Mouse (Mus musculus) liver, adult (tissue): ENCODE results near the gene Gm20388.
A peak's percentile ranks its signal among the peaks of the same experiment; 100 is the strongest.

Experiments used
- GATA4 ChIP-seq: IDR thresholded peaks from 2 replicates; pipeline ENCODE4 v1.6.1; 2014; ENCODE audit warnings: mild to moderate bottlenecking, low read length; ENCODE audit not compliant: insufficient replicate concordance

Gene Gm20388

GRCm38 (mm10) chr8:123902653-123903052, 3992.0 kb downstream of the Gm20388 start:
- no peak for TF ChIP-seq GATA4

GRCm38 (mm10) chr8:123907604-123908003, 3997.0 kb downstream of the Gm20388 start:
- no peak for TF ChIP-seq GATA4

GRCm38 (mm10) chr8:123912265-123912664, 4001.6 kb downstream of the Gm20388 start:
- no peak for TF ChIP-seq GATA4

- TF ChIP-seq GATA4 = no peak
Measured at GRCm38 (mm10) chr8:123914635-123915034, 4004.0 kb downstream of the Gm20388 start.

- no peak for TF ChIP-seq GATA4
Measured at GRCm38 (mm10) chr8:123924719-123925118, 4014.1 kb downstream of the Gm20388 start.

GRCm38 (mm10) chr8:123925671-123926070, 4015.0 kb downstream of the Gm20388 start:
- no peak for TF ChIP-seq GATA4

GRCm38 (mm10) chr8:123929026-123929425, 4018.4 kb downstream of the Gm20388 start:
- no peak for TF ChIP-seq GATA4

GRCm38 (mm10) chr8:123948942-123949685, 4038.5 kb downstream of the Gm20388 start, which contains the start of gene Nup133:
TSS of gene Nup133 (minus strand) at chr8:123949265.
- peak; percentile 53; the same call in 1 of the 2 replicates for TF ChIP-seq GATA4

GRCm38 (mm10) chr8:123949686-123949986, 4039.0 kb downstream of the Gm20388 start:
- no peak for TF ChIP-seq GATA4

GRCm38 (mm10) chr8:123950077-123950802, 4039.6 kb downstream of the Gm20388 start:
- TF ChIP-seq GATA4 = no peak

GRCm38 (mm10) chr8:123953686-123954085, 4043.0 kb downstream of the Gm20388 start:
- no peak for TF ChIP-seq GATA4

GRCm38 (mm10) chr8:123954246-123954645, 4043.6 kb downstream of the Gm20388 start:
- no peak for TF ChIP-seq GATA4

GRCm38 (mm10) chr8:123958130-123958529, 4047.5 kb downstream of the Gm20388 start:
- no peak for TF ChIP-seq GATA4

- no peak for TF ChIP-seq GATA4
Measured at GRCm38 (mm10) chr8:123959473-123959872, 4048.8 kb downstream of the Gm20388 start.

GRCm38 (mm10) chr8:123960056-123960455, 4049.4 kb downstream of the Gm20388 start:
- TF ChIP-seq GATA4 = no peak

GRCm38 (mm10) chr8:123961371-123961770, 4050.7 kb downstream of the Gm20388 start:
- no peak for TF ChIP-seq GATA4
